Mouse (Mus musculus): Measurements from ENCODE around the gene Fam193b.

GRCm38 (mm10) chr13:55578086-55578485 lies 7.2 kb upstream of the Fam193b start:
- no peak for TF ChIP-seq CTCF (IDR thresholded peaks at IDR 0.05; ENCODE audit: low read depth)
- TF ChIP-seq EP300 (IDR thresholded peaks at IDR 0.05; ENCODE audit: low read depth) = no peak
